ENCODE assay signal across 22 mouse cellular contexts in the genomic region with DNA sequence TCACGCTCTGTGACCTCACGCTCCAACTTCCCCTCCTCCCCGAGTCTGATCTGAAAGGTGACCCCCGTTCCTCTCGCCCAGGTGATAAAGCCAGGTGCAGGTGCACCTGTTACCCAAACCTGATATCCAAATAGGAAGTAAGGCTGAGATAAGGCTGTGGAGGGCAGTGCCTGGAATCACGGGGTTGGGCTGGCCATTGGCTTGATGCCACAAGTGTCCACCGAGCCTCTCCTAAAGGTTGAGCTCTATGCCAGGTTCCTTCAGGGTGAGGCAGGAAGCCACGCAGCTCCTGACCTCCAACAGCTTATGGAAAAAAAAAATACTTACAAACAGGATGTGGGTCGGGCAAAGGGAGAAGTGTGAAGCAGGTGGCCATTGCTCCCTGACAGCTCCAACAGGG.
DNase-seq lines count a peak whose midpoint lies in the region; ATAC-seq and TF ChIP-seq lines count a peak whose summit lies in the region.
"Had no signal": no experiment of that assay in that cellular context is flagged by ENCODE, and none has a peak within 500 bp of the region (broad histone marks: within the 10 kb centered on the region; RNA-seq: fewer than 3 reads in every experiment).

No protein-coding gene starts in this region.

- 75% methylated on average over 9 of the region's 9 CpGs for WGBS in intestine, embryonic 14.5 days
- 53% methylated on average over 9 of the region's 9 CpGs for WGBS in intestine, postnatal 0 days
- WGBS in lung, embryonic 16.5 days: 51% methylated on average over 9 of the region's 9 CpGs
- 55% methylated on average over 9 of the region's 9 CpGs for WGBS in stomach, embryonic 15.5 days

- peaks cover 8% of the 10 kb centered on the region; the same call in 1 of the 2 replicates for H3K4me1 ChIP-seq in intestine, embryonic 14.5 days (replicated peaks; ENCODE audit: control insufficient read depth, insufficient read depth, low read length)
- H3K4me1 ChIP-seq in intestine, postnatal 0 days (replicated peaks; ENCODE audit: control insufficient read depth, insufficient read depth, low read length): no peaks in the 10 kb centered on the region
- H3K4me1 ChIP-seq in lung, embryonic 16.5 days (replicated peaks; ENCODE audit: control insufficient read depth, insufficient read depth, low read length): peaks cover 13% of the 10 kb centered on the region
- peaks cover 8% of the 10 kb centered on the region; the same call in 1 of the 2 replicates for H3K4me1 ChIP-seq in stomach, embryonic 15.5 days
- H3K4me1 ChIP-seq: liver, embryonic 13.5 days; midbrain, embryonic 13.5 days; neural tube, embryonic 13.5 days had no signal

- no peak overlapping the region for H3K4me3 ChIP-seq in intestine, embryonic 14.5 days (ENCODE audit: low read depth, low read length)
- H3K4me3 ChIP-seq in intestine, postnatal 0 days (ENCODE audit: low read depth, low read length): no peak overlapping the region
- H3K4me3 ChIP-seq in lung, embryonic 16.5 days (ENCODE audit: low read length): no peak overlapping the region
- no peak overlapping the region for H3K4me3 ChIP-seq in stomach, embryonic 15.5 days (replicated peaks)
- H3K4me3 ChIP-seq: embryonic facial prominence, embryonic 12.5 days; erythroblast, embryonic 14.5 days; heart, embryonic 10.5 days; layer of hippocampus, adult 2 months; left cerebral cortex, adult 2 months; limb, embryonic 12.5 days; liver, embryonic 13.5 days; midbrain, embryonic 13.5 days; neural tube, embryonic 13.5 days had no signal

- H3K9ac ChIP-seq in intestine, embryonic 14.5 days (ENCODE audit: low read length): no peak overlapping the region
- H3K9ac ChIP-seq in intestine, postnatal 0 days (ENCODE audit: low read depth, low read length): no peak overlapping the region
- no peak overlapping the region for H3K9ac ChIP-seq in lung, embryonic 16.5 days (ENCODE audit: low read length)
- H3K9ac ChIP-seq in stomach, embryonic 15.5 days: no peak overlapping the region
- H3K9ac ChIP-seq: embryonic facial prominence, embryonic 12.5 days; limb, embryonic 12.5 days; liver, embryonic 13.5 days; midbrain, embryonic 13.5 days; neural tube, embryonic 13.5 days had no signal

- H3K36me3 ChIP-seq in intestine, embryonic 14.5 days (ENCODE audit: control insufficient read depth, insufficient read depth, low read length): no peaks in the 10 kb centered on the region
- no peaks in the 10 kb centered on the region for H3K36me3 ChIP-seq in intestine, postnatal 0 days (ENCODE audit: control insufficient read depth, insufficient read depth)
- no peaks in the 10 kb centered on the region for H3K36me3 ChIP-seq in lung, embryonic 16.5 days (ENCODE audit: control insufficient read depth, insufficient read depth, low read length)
- no peaks in the 10 kb centered on the region for H3K36me3 ChIP-seq in stomach, embryonic 15.5 days
- H3K36me3 ChIP-seq: embryonic facial prominence, embryonic 12.5 days; heart, embryonic 10.5 days; limb, embryonic 12.5 days; liver, embryonic 13.5 days; midbrain, embryonic 13.5 days; neural tube, embryonic 13.5 days had no signal

- no peaks in the 10 kb centered on the region for H3K27me3 ChIP-seq in intestine, embryonic 14.5 days (replicated peaks; ENCODE audit: control insufficient read depth, insufficient read depth, low read length)
- no peaks in the 10 kb centered on the region for H3K27me3 ChIP-seq in intestine, postnatal 0 days (replicated peaks; ENCODE audit: control insufficient read depth, insufficient read depth, low read length)
- H3K27me3 ChIP-seq in lung, embryonic 16.5 days (ENCODE audit: control insufficient read depth, insufficient read depth, low read depth, low read length): no peaks in the 10 kb centered on the region
- no peaks in the 10 kb centered on the region for H3K27me3 ChIP-seq in stomach, embryonic 15.5 days (replicated peaks)
- H3K27me3 ChIP-seq: embryonic facial prominence, embryonic 12.5 days; limb, embryonic 12.5 days; liver, embryonic 13.5 days; neural tube, embryonic 13.5 days had no signal

- no peak overlapping the region for H3K4me2 ChIP-seq in intestine, embryonic 14.5 days (ENCODE audit: low read length)
- H3K4me2 ChIP-seq in intestine, postnatal 0 days (replicated peaks; ENCODE audit: low read depth): no peak overlapping the region
- no peak overlapping the region for H3K4me2 ChIP-seq in lung, embryonic 16.5 days (ENCODE audit: low read depth, low read length)
- no peak overlapping the region for H3K4me2 ChIP-seq in stomach, embryonic 15.5 days
- H3K4me2 ChIP-seq: embryonic facial prominence, embryonic 12.5 days; limb, embryonic 12.5 days; liver, embryonic 13.5 days; midbrain, embryonic 13.5 days; neural tube, embryonic 13.5 days had no signal

- no peak for TF ChIP-seq CTCF in intestine, postnatal 0 days (IDR thresholded peaks at IDR 0.05; ENCODE audit: low read depth)

- no peak for ATAC-seq in intestine, embryonic 14.5 days (replicated peaks; ENCODE audit: low FRiP score, low TSS enrichment, low read depth)
- ATAC-seq in intestine, postnatal 0 days: peak; percentile 56
- ATAC-seq in lung, embryonic 16.5 days (ENCODE audit: low read depth): peak; percentile 59
- peak; percentile 77 for ATAC-seq in stomach, embryonic 15.5 days (ENCODE audit: insufficient read depth, low FRiP score, low read depth)
- ATAC-seq: forebrain, embryonic 14.5 days; midbrain, embryonic 13.5 days had no signal

- no peak overlapping the region for H3K27ac ChIP-seq in intestine, embryonic 14.5 days (ENCODE audit: low read depth)
- H3K27ac ChIP-seq in intestine, postnatal 0 days (ENCODE audit: low read depth, low read length): no peak overlapping the region
- H3K27ac ChIP-seq in lung, embryonic 16.5 days (ENCODE audit: low read length): peak overlapping the region; percentile 86
- H3K27ac ChIP-seq in stomach, embryonic 15.5 days: no peak overlapping the region
- H3K27ac ChIP-seq: embryonic facial prominence, embryonic 12.5 days; heart, embryonic 10.5 days; layer of hippocampus, adult 2 months; left cerebral cortex, adult 2 months; limb, embryonic 12.5 days; liver, embryonic 13.5 days; midbrain, embryonic 13.5 days; neural tube, embryonic 13.5 days had no signal

- intact Hi-C loops in left cerebral cortex, postnatal 36 days (cut with DNase I): no loop called here

- H3K9me3 ChIP-seq in intestine, embryonic 14.5 days (ENCODE audit: control insufficient read depth, low read length): no peaks in the 10 kb centered on the region
- no peaks in the 10 kb centered on the region for H3K9me3 ChIP-seq in intestine, postnatal 0 days (ENCODE audit: control insufficient read depth)
- H3K9me3 ChIP-seq in lung, embryonic 16.5 days (ENCODE audit: control insufficient read depth, low read length): peaks cover 3% of the 10 kb centered on the region; the same call in 1 of the 2 replicates
- no peaks in the 10 kb centered on the region for H3K9me3 ChIP-seq in stomach, embryonic 15.5 days
- H3K9me3 ChIP-seq: embryonic facial prominence, embryonic 12.5 days; heart, embryonic 10.5 days; limb, embryonic 12.5 days; liver, embryonic 13.5 days; midbrain, embryonic 13.5 days; neural tube, embryonic 13.5 days had no signal

- peak; percentile 47 for DNase-seq in intestine, embryonic 14.5 days (ENCODE audit: low spot score)
- DNase-seq in left cerebral cortex, postnatal 36 days (ENCODE audit: low spot score in 2 of 2): no peak
- DNase-seq in right cerebral cortex, adult 18-20 months: no peak
- DNase-seq in layer of hippocampus, postnatal 14 days (ENCODE audit: low spot score in 2 of 2): no peak
- DNase-seq: cerebellum, adult 9-11 months; gastrocnemius, postnatal 25 days; heart, postnatal 10 days; kidney, postnatal 10 days; liver, embryonic 13.5 days; right cerebral cortex, postnatal 14 days had no signal
